Mouse (Mus musculus) neural tube, embryonic 11.5 days (tissue): ENCODE data around the gene Odf3l1. TPM values are rescaled to one million over a fixed set of nuclear protein-coding genes. Genes with fewer than 3 reads are reported as not detected.

Experiments used
- ATAC-seq: fragments of 200-750 bp; cut with Nextera tagmentation; 2 replicates; pipeline ENCODE4 v1.8.0; 2017; ENCODE audit warnings: moderate number of reproducible peaks, mild to moderate bottlenecking, moderate TSS enrichment, moderate library complexity; ENCODE audit not compliant: insufficient read depth, low FRiP score, low TSS enrichment
- DNase-seq: peaks from one replicate; pipeline ENCODE4 v3.0.0-alpha.2; 2015; ENCODE audit warnings: low spot score
- H3K27ac ChIP-seq: fragments of 300-500 bp; sonication (generic); 2 replicates; pipeline ENCODE4 v1.5.1; 2014; ENCODE audit warnings: low read depth, mild to moderate bottlenecking, low read length
- H3K27me3 ChIP-seq: fragments of 300-500 bp; sonication (generic); 2 replicates; pipeline ENCODE4 v1.6.1; 2014; ENCODE audit warnings: mild to moderate bottlenecking, low read length, mixed read lengths; ENCODE audit not compliant: control insufficient read depth, insufficient read depth
- H3K36me3 ChIP-seq: fragments of 300-500 bp; sonication (generic); 2 replicates; pipeline ENCODE4 v1.6.1; 2014; ENCODE audit warnings: mild to moderate bottlenecking, low read length, moderate library complexity, mixed read lengths; ENCODE audit not compliant: control insufficient read depth, insufficient read depth
- H3K4me1 ChIP-seq: fragments of 300-500 bp; sonication (generic); 2 replicates; pipeline ENCODE4 v1.6.1; 2014; ENCODE audit warnings: low read length, mixed read lengths; ENCODE audit not compliant: control insufficient read depth, insufficient read depth
- H3K4me2 ChIP-seq: fragments of 300-500 bp; sonication (generic); 2 replicates; pipeline ENCODE4 v1.6.1; 2014; ENCODE audit warnings: low read depth, mild to moderate bottlenecking, moderate library complexity
- H3K4me3 ChIP-seq: fragments of 300-500 bp; sonication (generic); 2 replicates; pipeline ENCODE4 v1.5.1; 2014; ENCODE audit warnings: low read depth, low read length
- H3K9ac ChIP-seq: fragments of 300-500 bp; sonication (generic); 2 replicates; pipeline ENCODE4 v1.6.1; 2014; ENCODE audit warnings: mild to moderate bottlenecking, low read length
- H3K9me3 ChIP-seq: fragments of 300-500 bp; sonication (generic); 2 replicates; pipeline ENCODE4 v1.6.1; 2016; ENCODE audit warnings: low read length; ENCODE audit not compliant: control insufficient read depth
- WGBS: fragments of 180-500 bp; shearing (Covaris S2); extraction: QIAGEN DNeasy Blood & Tissue Kit; methylation state at CpG from one replicate; pipeline ENCODE4 v1.1.7; 2014; 5-methylcytosine and 5-hydroxymethylcytosine counted together
- polyA plus RNA-seq: library from polyadenylated mRNA; unstranded; fragments of >200 nt; fragmentation: Nextera tagmentation; extraction: Ambion mirVana; gene quantifications from 2 replicates; pipeline ENCODE4 v1.2.1, GENCODE M21; 2014

Gene Odf3l1
- polyA plus RNA-seq, 1 experiment from 2014 or later: not detected

- no peaks in the 10 kb centered on the region for H3K4me1 ChIP-seq
- no peak overlapping the region for H3K9ac ChIP-seq
- no peaks in the 10 kb centered on the region for H3K36me3 ChIP-seq
- 85% methylated on average over 4 of the region's 4 CpGs for WGBS
- DNase-seq (no peak), ATAC-seq (no peak)
- no peak overlapping the region for H3K4me3 ChIP-seq
- H3K27me3 ChIP-seq: no peaks in the 10 kb centered on the region
- H3K4me2 ChIP-seq: no peak overlapping the region
- H3K9me3 ChIP-seq: no peaks in the 10 kb centered on the region
- no peak overlapping the region for H3K27ac ChIP-seq
These were observed 13.6 kb downstream of the Odf3l1 start for GRCm38 (mm10) chr9:56850905-56851252.

- Histone ChIP-seq H3K9ac (no peak overlapping the region), H3K4me1 (no peaks in the 10 kb centered on the region), H3K4me2 (no peak overlapping the region), H3K27me3 (no peaks in the 10 kb centered on the region), H3K27ac (no peak overlapping the region), H3K4me3 (no peak overlapping the region), H3K36me3 (no peaks in the 10 kb centered on the region), H3K9me3 (no peaks in the 10 kb centered on the region)
- ATAC-seq (no peak), DNase-seq (no peak)
- WGBS: 81% methylated on average over 14 of the region's 14 CpGs
These were observed 14.2 kb downstream of the Odf3l1 start for GRCm38 (mm10) chr9:56850128-56850904.

- WGBS: 27% methylated on average over 3 of the region's 3 CpGs
These were observed 17.0 kb downstream of the Odf3l1 start for GRCm38 (mm10) chr9:56847523-56847922.

GRCm38 (mm10) chr9:56844644-56845043, 19.8 kb downstream of the Odf3l1 start:
- DNase-seq (no peak), ATAC-seq (no peak)
- no peak overlapping the region for H3K9ac ChIP-seq
- 69% methylated on average over 8 of the region's 8 CpGs for WGBS
- no peaks in the 10 kb centered on the region for H3K27me3 ChIP-seq
- H3K36me3 ChIP-seq: no peaks in the 10 kb centered on the region
- H3K27ac ChIP-seq: no peak overlapping the region
- no peak overlapping the region for H3K4me2 ChIP-seq
- peaks cover 11% of the 10 kb centered on the region for H3K4me1 ChIP-seq
- no peak overlapping the region for H3K4me3 ChIP-seq
- H3K9me3 ChIP-seq: no peaks in the 10 kb centered on the region

More at GRCm38 (mm10) chr9:56847523-56847922, 17.0 kb downstream of the Odf3l1 start:
- no peak overlapping the region for H3K4me3 ChIP-seq
- DNase-seq: peak; percentile 76
- no peak overlapping the region for H3K9ac ChIP-seq
- no peaks in the 10 kb centered on the region for H3K9me3 ChIP-seq
- no peak for ATAC-seq
- no peaks in the 10 kb centered on the region for H3K27me3 ChIP-seq
- H3K4me2 ChIP-seq: no peak overlapping the region
- H3K4me1 ChIP-seq: peaks cover 3% of the 10 kb centered on the region; the same call in 1 of the 2 replicates
- no peak overlapping the region for H3K27ac ChIP-seq
- no peaks in the 10 kb centered on the region for H3K36me3 ChIP-seq

- Histone ChIP-seq H3K4me1 (peaks cover 11% of the 10 kb centered on the region), H3K9ac (no peak overlapping the region), H3K36me3 (no peaks in the 10 kb centered on the region), H3K4me2 (no peak overlapping the region), H3K9me3 (no peaks in the 10 kb centered on the region), H3K27ac (no peak overlapping the region), H3K4me3 (no peak overlapping the region), H3K27me3 (no peaks in the 10 kb centered on the region)
- ATAC-seq (no peak), DNase-seq (peak; percentile 65)
- WGBS: 34% methylated on average over 7 of the region's 7 CpGs
These were observed 20.7 kb downstream of the Odf3l1 start for GRCm38 (mm10) chr9:56843679-56844188.

GRCm38 (mm10) chr9:56842303-56842719, 22.2 kb downstream of the Odf3l1 start:
- Histone ChIP-seq H3K4me1 (peaks cover 11% of the 10 kb centered on the region), H3K27me3 (no peaks in the 10 kb centered on the region), H3K4me2 (peak overlapping the region; percentile 1; the same call in 1 of the 2 replicates), H3K36me3 (no peaks in the 10 kb centered on the region), H3K9ac (no peak overlapping the region), H3K9me3 (no peaks in the 10 kb centered on the region), H3K27ac (peak overlapping the region; percentile 50; the same call in 1 of the 2 replicates), H3K4me3 (no peak overlapping the region)
- ATAC-seq (peak; percentile 48; the same call in 1 of the 2 replicates), DNase-seq (peak; percentile 50)
- 8% methylated on average over 3 of the region's 3 CpGs for WGBS

- Histone ChIP-seq H3K9me3 (no peaks in the 10 kb centered on the region), H3K27me3 (no peaks in the 10 kb centered on the region), H3K4me3 (no peak overlapping the region), H3K27ac (peak overlapping the region; percentile 50; the same call in 1 of the 2 replicates), H3K4me1 (peaks cover 11% of the 10 kb centered on the region), H3K36me3 (no peaks in the 10 kb centered on the region), H3K4me2 (no peak overlapping the region; the same call in 1 of the 2 replicates), H3K9ac (no peak overlapping the region)
- DNase-seq: no peak
- no peak for ATAC-seq
These were observed 22.6 kb downstream of the Odf3l1 start for GRCm38 (mm10) chr9:56841864-56842263.

- no peaks in the 10 kb centered on the region for H3K9me3 ChIP-seq
- WGBS: 67% methylated on average over 5 of the region's 5 CpGs
- no peak overlapping the region for H3K4me3 ChIP-seq
- H3K27ac ChIP-seq: no peak overlapping the region
- H3K4me1 ChIP-seq: peaks cover 11% of the 10 kb centered on the region
- H3K36me3 ChIP-seq: no peaks in the 10 kb centered on the region
- no peak overlapping the region for H3K4me2 ChIP-seq
- no peak for DNase-seq
- H3K27me3 ChIP-seq: no peaks in the 10 kb centered on the region
- H3K9ac ChIP-seq: no peak overlapping the region
- no peak for ATAC-seq
These were observed 23.8 kb downstream of the Odf3l1 start for GRCm38 (mm10) chr9:56840721-56841120.

- Histone ChIP-seq H3K4me1 (no peaks in the 10 kb centered on the region), H3K27me3 (no peaks in the 10 kb centered on the region), H3K36me3 (no peaks in the 10 kb centered on the region), H3K4me2 (no peak overlapping the region), H3K4me3 (no peak overlapping the region), H3K9ac (no peak overlapping the region), H3K9me3 (no peaks in the 10 kb centered on the region), H3K27ac (no peak overlapping the region)
- ATAC-seq (no peak), DNase-seq (no peak)
- 78% methylated on average over 5 of the region's 5 CpGs for WGBS
These were observed 29.3 kb downstream of the Odf3l1 start for GRCm38 (mm10) chr9:56835152-56835551.
